Mouse (Mus musculus) liver, adult 2 months (tissue): ENCODE results near the gene Slc35e4. TPM values are rescaled to one million over a fixed set of nuclear protein-coding genes. Genes with fewer than 3 reads are reported as not detected.

Source experiments
- DNase-seq: peaks from one replicate; pipeline ENCODE4 v3.0.0-alpha.2; 2011; ENCODE audit warnings: low read depth, low spot score; ENCODE audit errors: extremely low read depth
- H3K27ac ChIP-seq: fragments of 200-500 bp; replicated peaks from 2 replicates; pipeline ENCODE4 v1.5.1; 2012; ENCODE audit warnings: low read depth, mild to moderate bottlenecking, control low read depth, inconsistent platforms, low read length; ENCODE audit not compliant: insufficient read depth
- H3K27me3 ChIP-seq: fragments of 200-500 bp; 2 replicates; pipeline ENCODE4 v1.6.1; 2012; ENCODE audit warnings: mild to moderate bottlenecking, moderate library complexity, low read length, inconsistent platforms; ENCODE audit not compliant: control insufficient read depth, insufficient read depth
- H3K36me3 ChIP-seq: fragments of 200-500 bp; 2 replicates; pipeline ENCODE4 v1.6.1; 2012; ENCODE audit warnings: low read length, inconsistent platforms; ENCODE audit not compliant: control insufficient read depth, insufficient read depth
- H3K4me1 ChIP-seq: fragments of 200-500 bp; 2 replicates; pipeline ENCODE4 v1.6.1; 2011; ENCODE audit warnings: low read length; ENCODE audit not compliant: control insufficient read depth, insufficient read depth
- H3K4me3 ChIP-seq: fragments of 200-500 bp; 2 replicates; pipeline ENCODE4 v1.5.1; 2011; ENCODE audit warnings: low read depth, mild to moderate bottlenecking, control low read depth, low read length, moderate library complexity; ENCODE audit not compliant: insufficient read depth
- H3K79me2 ChIP-seq: fragments of 200-500 bp; 2 replicates; pipeline ENCODE4 v1.6.1; 2012; ENCODE audit warnings: inconsistent platforms, mild to moderate bottlenecking, low read length, moderate library complexity; ENCODE audit not compliant: control insufficient read depth, insufficient read depth
- H3K9ac ChIP-seq: fragments of 200-500 bp; 2 replicates; pipeline ENCODE4 v1.6.1; 2012; ENCODE audit warnings: low read depth, mild to moderate bottlenecking, control low read depth, inconsistent platforms, low read length
- CTCF ChIP-seq: fragments of 200-500 bp; IDR thresholded peaks from 2 replicates; pipeline ENCODE4 v1.5.1; 2011; ENCODE audit warnings: low read depth, low read length, control low read depth
- POLR2A ChIP-seq: fragments of 200-500 bp; IDR thresholded peaks from 2 replicates; pipeline ENCODE4 v1.6.1; 2011; ENCODE audit warnings: low read length, control low read depth; ENCODE audit not compliant: insufficient read depth; ENCODE audit errors: extremely low read depth
- WGBS: fragments of 180-500 bp; shearing (Covaris S2); methylation state at CpG from one replicate; pipeline ENCODE4 v1.1.7; 2018; 5-methylcytosine and 5-hydroxymethylcytosine counted together
- polyA plus RNA-seq: library from polyadenylated mRNA; depleted of rRNA; stranded (reverse); fragments of >200 nt; gene quantifications from 2 replicates; pipeline ENCODE4 v1.2.3, GENCODE M21; 2012
- total RNA-seq: library from RNA; depleted of rRNA; stranded (reverse); fragments of >200 nt; gene quantifications from 2 replicates; pipeline ENCODE4 v1.2.3, GENCODE M21; 2014

Gene Slc35e4
- total and polyA plus RNA-seq, 2 experiments: 0.18 to 0.46 TPM

GRCm38 (mm10) chr11:3904673-3905072 lies 9.8 kb downstream of the Slc35e4 start:
- Histone ChIP-seq H3K36me3 (no peaks in the 10 kb centered on the region), H3K27ac (no peak overlapping the region), H3K4me1 (no peaks in the 10 kb centered on the region), H3K27me3 (no peaks in the 10 kb centered on the region), H3K79me2 (no peaks in the 10 kb centered on the region), H3K9ac (no peak overlapping the region), H3K4me3 (no peak overlapping the region)
- no peak for DNase-seq
- TF ChIP-seq CTCF (no peak), POLR2A (no peak)
- WGBS: 80% methylated on average over 6 of the region's 6 CpGs

GRCm38 (mm10) chr11:3903046-3903445 lies 11.4 kb downstream of the Slc35e4 start:
- Histone ChIP-seq H3K9ac (no peak overlapping the region), H3K4me3 (no peak overlapping the region), H3K27me3 (no peaks in the 10 kb centered on the region), H3K36me3 (no peaks in the 10 kb centered on the region), H3K27ac (no peak overlapping the region), H3K4me1 (no peaks in the 10 kb centered on the region), H3K79me2 (no peaks in the 10 kb centered on the region)
- 63% methylated on average over 5 of the region's 5 CpGs for WGBS
- no peak for TF ChIP-seq CTCF
- no peak for TF ChIP-seq POLR2A
- no peak for DNase-seq

DNA sequence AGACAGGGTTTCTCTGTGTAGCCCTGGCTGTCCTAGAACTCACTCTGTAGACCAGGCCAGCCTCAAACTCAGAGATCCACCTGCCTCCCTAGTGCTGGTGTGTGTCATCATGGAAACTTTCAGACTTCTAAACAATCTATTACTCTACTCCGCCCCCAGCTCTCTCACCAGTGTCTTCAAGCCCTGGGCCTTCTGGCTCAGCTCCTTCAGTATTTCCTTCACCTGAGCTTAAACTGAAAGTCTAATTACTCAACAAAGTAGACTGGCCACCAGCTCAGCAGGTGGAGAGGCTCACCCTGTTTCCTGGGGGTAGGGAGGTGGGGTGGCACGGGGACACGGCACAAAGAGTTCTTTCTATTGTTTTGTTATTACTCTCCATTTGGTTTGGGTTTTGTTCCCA lies 11.9 kb downstream of the Slc35e4 start:
- WGBS: 95% methylated on average over 3 of the region's 3 CpGs
- H3K27ac ChIP-seq: no peak overlapping the region
- H3K9ac ChIP-seq: no peak overlapping the region
- H3K27me3 ChIP-seq: no peaks in the 10 kb centered on the region
- no peak for DNase-seq
- no peaks in the 10 kb centered on the region for H3K36me3 ChIP-seq
- H3K4me3 ChIP-seq: no peak overlapping the region
- TF ChIP-seq CTCF (no peak), POLR2A (no peak)
- H3K79me2 ChIP-seq: no peaks in the 10 kb centered on the region
- no peaks in the 10 kb centered on the region for H3K4me1 ChIP-seq

DNA sequence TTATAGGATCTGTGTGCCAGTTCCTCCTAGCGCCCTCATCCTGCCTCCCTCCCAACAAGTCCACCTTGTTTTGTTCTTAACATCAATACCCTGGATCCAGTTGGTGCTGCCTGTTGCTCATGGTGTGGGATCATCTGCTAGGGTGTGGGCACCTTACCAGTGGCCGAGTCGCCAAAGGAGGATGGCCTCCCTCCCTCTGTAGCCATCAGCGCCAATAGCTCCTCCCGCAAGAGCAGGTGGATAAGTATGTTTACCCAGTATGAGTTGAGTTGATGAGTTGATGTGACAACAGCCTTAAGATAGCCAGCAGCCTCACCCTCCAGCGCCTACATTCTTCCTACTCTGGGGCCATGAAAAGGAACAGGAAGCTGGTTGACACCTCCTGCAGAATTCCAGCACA lies 14.2 kb downstream of the Slc35e4 start:
- no peak overlapping the region for H3K27ac ChIP-seq
- TF ChIP-seq POLR2A: no peak
- H3K79me2 ChIP-seq: no peaks in the 10 kb centered on the region
- no peak overlapping the region for H3K4me3 ChIP-seq
- DNase-seq: no peak
- no peak overlapping the region for H3K9ac ChIP-seq
- H3K27me3 ChIP-seq: no peaks in the 10 kb centered on the region
- H3K4me1 ChIP-seq: 0 out of 2 replicates have a peak, but pooled peaks cover under 1% of the 10 kb centered on the region
- WGBS: 85% methylated on average over 6 of the region's 6 CpGs
- H3K36me3 ChIP-seq: no peaks in the 10 kb centered on the region

DNA sequence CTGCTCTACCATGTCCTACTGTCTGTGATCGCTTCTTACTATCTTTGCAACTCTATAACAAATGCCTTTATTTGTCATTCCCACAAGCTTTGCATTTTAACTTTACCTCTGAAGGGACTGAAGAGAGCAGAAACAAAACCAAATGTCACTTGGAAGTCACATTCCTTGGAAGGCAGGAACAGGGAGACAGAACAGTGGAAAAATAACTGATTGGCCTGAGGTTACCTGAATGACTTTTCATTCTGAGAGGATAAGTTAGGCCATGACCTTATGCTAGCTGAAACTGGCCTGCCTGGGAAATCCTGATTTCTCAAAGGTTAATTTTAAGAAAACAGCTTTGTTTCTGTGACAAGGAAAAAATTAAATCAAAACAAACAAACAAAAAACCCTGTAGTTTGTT lies 18.5 kb downstream of the Slc35e4 start:
- H3K9ac ChIP-seq: no peak overlapping the region
- H3K36me3 ChIP-seq: no peaks in the 10 kb centered on the region
- no peaks in the 10 kb centered on the region for H3K79me2 ChIP-seq
- H3K4me1 ChIP-seq: 0 out of 2 replicates have a peak, but pooled peaks cover 1% of the 10 kb centered on the region
- WGBS: 100% methylated on average over 1 of the region's 1 CpGs
- no peak for TF ChIP-seq CTCF
- no peak for TF ChIP-seq POLR2A
- no peaks in the 10 kb centered on the region for H3K27me3 ChIP-seq
- DNase-seq: no peak
- no peak overlapping the region for H3K4me3 ChIP-seq
- no peak overlapping the region for H3K27ac ChIP-seq

DNA sequence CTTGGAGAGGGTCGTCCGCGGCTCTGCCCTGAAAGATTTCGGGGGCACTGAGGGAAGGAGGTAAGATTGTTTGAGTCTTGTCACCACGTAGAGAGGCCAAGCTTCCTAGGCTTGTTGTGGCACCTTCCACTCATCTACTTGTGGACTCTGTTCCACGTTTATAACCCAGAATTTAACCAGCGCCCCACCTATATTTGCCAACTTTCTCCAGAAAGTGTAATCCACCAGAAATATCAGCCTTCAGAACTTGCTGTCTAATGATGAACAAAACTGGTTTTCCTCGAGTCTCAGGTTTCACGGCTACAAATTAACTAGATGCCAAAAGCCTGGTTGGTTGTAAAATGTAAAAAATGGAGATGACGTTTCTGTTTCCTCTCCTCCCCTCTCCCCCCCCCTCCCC lies 19.0 kb downstream of the Slc35e4 start:
- Histone ChIP-seq H3K4me3 (no peak overlapping the region), H3K27me3 (no peaks in the 10 kb centered on the region), H3K9ac (no peak overlapping the region), H3K36me3 (no peaks in the 10 kb centered on the region), H3K79me2 (no peaks in the 10 kb centered on the region), H3K27ac (no peak overlapping the region), H3K4me1 (0 out of 2 replicates have a peak, but pooled peaks cover 1% of the 10 kb centered on the region)
- no peak for DNase-seq
- WGBS: 4% methylated on average over 10 of the region's 10 CpGs
- TF ChIP-seq CTCF: no peak
